Mouse (Mus musculus) lung, adult 2 months (tissue): ENCODE measurements around the gene Tgfb1.
A peak's percentile ranks its signal among the peaks of the same experiment; 100 is the strongest.

Experiments used
- CTCF ChIP-seq: fragments of 200-500 bp; IDR thresholded peaks from 2 replicates; pipeline ENCODE4 v1.5.1; 2011; ENCODE audit warnings: mild to moderate bottlenecking, low read length, control low read depth; ENCODE audit not compliant: insufficient read depth
- POLR2A ChIP-seq: fragments of 200-500 bp; IDR thresholded peaks from 2 replicates; pipeline ENCODE4 v1.6.1; 2011; ENCODE audit warnings: low read depth, mild to moderate bottlenecking, control low read depth, low read length, borderline replicate concordance; ENCODE audit errors: extremely low read depth

GRCm38 (mm10) chr7:25680514-25681258, 6.1 kb upstream of the Tgfb1 start, which contains the start of gene B9d2:
- TF ChIP-seq POLR2A (peak; percentile 65; the same call in 1 of the 2 replicates), CTCF (no peak)
